Comparison of ENCODE assay signal across 27 mouse cellular contexts in the genomic region with DNA sequence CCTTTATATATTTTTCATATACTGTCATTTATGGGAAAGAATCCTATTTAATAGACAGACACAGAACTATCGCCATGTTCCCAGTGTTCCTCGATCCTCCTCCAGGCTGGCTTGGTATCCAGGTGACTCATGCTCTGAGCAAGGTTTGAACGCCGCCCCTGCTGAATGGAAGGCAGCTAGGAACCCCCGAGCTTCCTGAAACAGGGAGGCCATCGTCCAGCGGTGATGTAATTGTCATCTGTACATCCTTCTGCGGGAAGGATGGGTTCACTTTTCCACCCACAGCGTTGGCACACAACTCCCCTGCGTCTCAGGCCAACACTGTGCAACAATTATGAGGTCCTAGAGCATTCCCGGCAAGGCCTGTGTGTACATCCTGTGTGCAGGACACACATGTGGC.
DNase-seq lines count a peak whose midpoint lies in the region; ATAC-seq and TF ChIP-seq lines count a peak whose summit lies in the region.
"Had no signal": no experiment of that assay in that cellular context is flagged by ENCODE, and none has a peak within 500 bp of the region (broad histone marks: within the 10 kb centered on the region; RNA-seq: fewer than 3 reads in every experiment).

No protein-coding gene starts in this region.

- no peak overlapping the region for H3K27ac ChIP-seq in lung, postnatal 0 days (ENCODE audit: low read length)
- H3K27ac ChIP-seq: kidney, embryonic 15.5 days; liver, embryonic 12.5 days; macrophage; midbrain, embryonic 13.5 days; neural tube, embryonic 15.5 days had no signal

- no peaks in the 10 kb centered on the region for H3K27me3 ChIP-seq in lung, postnatal 0 days (replicated peaks; ENCODE audit: insufficient read depth, low read length)
- H3K27me3 ChIP-seq: kidney, embryonic 15.5 days; liver, embryonic 12.5 days; midbrain, embryonic 13.5 days; neural tube, embryonic 15.5 days had no signal

- no peaks in the 10 kb centered on the region for H3K9me3 ChIP-seq in lung, postnatal 0 days (ENCODE audit: low read length)
- H3K9me3 ChIP-seq: kidney, embryonic 15.5 days; liver, embryonic 12.5 days; midbrain, embryonic 13.5 days; neural tube, embryonic 15.5 days had no signal

- peak; percentile 83 for ATAC-seq in frontal cortex, adult (ENCODE audit: low TSS enrichment)
- 0 out of 2 replicates have a peak, but pooled peaks have one; percentile 14 for ATAC-seq in lung, postnatal 0 days
- ATAC-seq: forebrain, embryonic 16.5 days; hindbrain, embryonic 16.5 days; liver, embryonic 12.5 days; liver, postnatal 0 days; midbrain, embryonic 13.5 days had no signal

- 75% methylated on average over 11 of the region's 11 CpGs for WGBS in lung, postnatal 0 days

- DNase-seq in frontal cortex, postnatal 10 days (ENCODE audit: low spot score in 2 of 2), result no peak
- DNase-seq in lung, postnatal 0 days (ENCODE audit: low spot score), result no peak
- DNase-seq in lung, adult 18-20 months, result no peak
- DNase-seq in 3134 (ENCODE audit: extremely low read depth, insufficient read length, low spot score), result peak; percentile 28
- peak; percentile 27 for DNase-seq in gonadal fat pad, adult 2 months (ENCODE audit: low read depth)
- no peak for DNase-seq in ovary, adult 18-20 months (ENCODE audit: low spot score)
- DNase-seq: adrenal gland, postnatal 25 days; B cell, adult 2 months; cerebellum, adult 9-10 months; gastrocnemius, postnatal 10 days; heart, postnatal 14 days; kidney, adult 18-20 months; kidney, postnatal 25 days; left cerebral cortex, postnatal 4 days; liver, postnatal 0 days; lung, postnatal 10 days; spleen, adult 18-20 months; thymus, postnatal 4 days had no signal

- no peaks in the 10 kb centered on the region for H3K4me1 ChIP-seq in lung, postnatal 0 days (ENCODE audit: insufficient read depth, low read depth, low read length)
- H3K4me1 ChIP-seq: liver, embryonic 12.5 days had no signal

- no peak overlapping the region for H3K9ac ChIP-seq in lung, postnatal 0 days (replicated peaks; ENCODE audit: low read depth)
- H3K9ac ChIP-seq: kidney, embryonic 15.5 days; liver, embryonic 12.5 days; liver, postnatal 0 days; midbrain, embryonic 13.5 days; neural tube, embryonic 15.5 days had no signal

- TF ChIP-seq CTCF in lung, postnatal 0 days (IDR thresholded peaks at IDR 0.05), result no peak

- no peak overlapping the region for H3K4me2 ChIP-seq in lung, postnatal 0 days (replicated peaks; ENCODE audit: low read depth, low read length)
- H3K4me2 ChIP-seq: kidney, embryonic 15.5 days; liver, embryonic 12.5 days; midbrain, embryonic 13.5 days; neural tube, embryonic 15.5 days had no signal

- H3K4me3 ChIP-seq in lung, postnatal 0 days (ENCODE audit: low read depth, low read length), result no peak overlapping the region
- H3K4me3 ChIP-seq: erythroblast, embryonic 14.5 days; kidney, embryonic 15.5 days; liver, embryonic 12.5 days; midbrain, embryonic 13.5 days; neural tube, embryonic 15.5 days had no signal

- no peaks in the 10 kb centered on the region for H3K36me3 ChIP-seq in lung, postnatal 0 days (ENCODE audit: insufficient read depth, low read length)
- H3K36me3 ChIP-seq: kidney, embryonic 15.5 days; liver, embryonic 12.5 days; midbrain, embryonic 13.5 days; neural tube, embryonic 15.5 days had no signal

- TF ChIP-seq EP300 in lung, postnatal 0 days (IDR thresholded peaks at IDR 0.05), result no peak

Comparison
In these comparisons a context has a peak if more than half of its experiments do, and no peak if none do; other contexts are left out.
1. DNase-seq: peak in 3134 (single experiment) and gonadal fat pad, adult 2 months (single experiment); none in frontal cortex, postnatal 10 days (0 of 2), lung, postnatal 0 days (single experiment), lung, adult 18-20 months (0 of 2) and ovary, adult 18-20 months (single experiment).